Mouse (Mus musculus) MEL (cell line): ENCODE measurements around the gene Gmfg. TPM values are rescaled to one million over a fixed set of nuclear protein-coding genes. Genes with fewer than 3 reads are reported as not detected.

Source experiments
- DNase-seq: peaks from one replicate; pipeline ENCODE4 v3.0.0; 2011; ENCODE audit warnings: low read depth, low spot score
- H3K27ac ChIP-seq: 2 replicates; pipeline ENCODE4 v1.5.1; 2012; ENCODE audit warnings: low read depth, mild to moderate bottlenecking, control low read depth, low read length, moderate library complexity; ENCODE audit not compliant: control insufficient read depth
- H3K27me3 ChIP-seq, 2 experiments: fragments of 150-350 bp in 1 of 2; sonication (generic) in 1 of 2; 2 replicates each; pipeline ENCODE4 v1.6.1; 2012; ENCODE audit warnings: low read length in 2 of 2, mild to moderate bottlenecking in 2 of 2, improper control_type of control experiment in 1 of 2, moderate library complexity in 1 of 2; ENCODE audit not compliant: insufficient read depth in 2 of 2, control insufficient read depth in 1 of 2
- H3K36me3 ChIP-seq, 2 experiments: 2 replicates each; pipeline ENCODE4 v1.6.1; 2012 to 2014; ENCODE audit warnings: low read length in 2 of 2, improper control_type of control experiment in 1 of 2, inconsistent platforms in 1 of 2, mild to moderate bottlenecking in 1 of 2; ENCODE audit not compliant: insufficient read depth in 2 of 2, control insufficient read depth in 1 of 2
- H3K4me1 ChIP-seq, 2 experiments: fragments of 150-350 bp in 1 of 2; sonication (generic) in 1 of 2; 2 replicates each; pipeline ENCODE4 v1.6.1; 2012; ENCODE audit warnings: low read length in 2 of 2, improper control_type of control experiment in 1 of 2, mild to moderate bottlenecking in 1 of 2; ENCODE audit not compliant: insufficient read depth in 2 of 2, control insufficient read depth in 1 of 2
- H3K4me3 ChIP-seq, 2 experiments: fragments of 150-350 bp in 1 of 2; sonication (generic) in 1 of 2; 2 replicates each; pipeline ENCODE4 v1.5.1; 2012; ENCODE audit warnings: low read depth in 2 of 2, low read length in 2 of 2, mild to moderate bottlenecking in 2 of 2, moderate library complexity in 2 of 2, control low read depth in 1 of 2, improper control_type of control experiment in 1 of 2; ENCODE audit not compliant: control insufficient read depth in 1 of 2, insufficient read depth in 1 of 2
- H3K79me2 ChIP-seq: 2 replicates; pipeline ENCODE4 v1.6.1; 2012; ENCODE audit warnings: mild to moderate bottlenecking, low read length, moderate library complexity; ENCODE audit not compliant: control insufficient read depth, poor library complexity, insufficient read depth
- H3K9ac ChIP-seq: 2 replicates; pipeline ENCODE4 v1.6.1; 2012; ENCODE audit warnings: low read depth, mild to moderate bottlenecking, control low read depth, low read length, moderate library complexity; ENCODE audit not compliant: control insufficient read depth, poor library complexity, severe bottlenecking
- H3K9me3 ChIP-seq: fragments of 150-350 bp; sonication (generic); replicated peaks from 2 replicates; pipeline ENCODE4 v1.6.1; 2012; ENCODE audit warnings: mild to moderate bottlenecking, low read length, improper control_type of control experiment, moderate library complexity; ENCODE audit not compliant: insufficient read depth
- BHLHE40 ChIP-seq: IDR thresholded peaks from 2 replicates; pipeline ENCODE4 v1.6.1; 2012; ENCODE audit warnings: low read depth, mild to moderate bottlenecking, inconsistent platforms, low read length, improper control_type of control experiment, borderline replicate concordance
- CTCF ChIP-seq, 3 experiments: IDR thresholded peaks in 2 of 3; conservative IDR thresholded peaks in 1 of 3; 2 replicates each; pipeline ENCODE4 v1.5.1; 2011 to 2012; ENCODE audit warnings: low read length in 3 of 3, low read depth in 2 of 3, mild to moderate bottlenecking in 2 of 3, improper control_type of control experiment in 1 of 3, inconsistent platforms in 1 of 3, mixed read lengths in 1 of 3, moderate library complexity in 1 of 3; ENCODE audit not compliant: control insufficient read depth in 1 of 3, insufficient read depth in 1 of 3, poor library complexity in 1 of 3, severe bottlenecking in 1 of 3
- E2F4 ChIP-seq: IDR thresholded peaks from 2 replicates; pipeline ENCODE4 v1.6.1; 2011; ENCODE audit warnings: low read depth, low read length, improper control_type of control experiment, borderline replicate concordance
- ELF1 ChIP-seq: IDR thresholded peaks from 2 replicates; pipeline ENCODE4 v1.6.1; 2014; ENCODE audit warnings: low read depth, mild to moderate bottlenecking, inconsistent platforms, low read length, improper control_type of control experiment, moderate library complexity
- EP300 ChIP-seq, 2 experiments: IDR thresholded peaks; 2 replicates each; pipeline ENCODE4 v1.6.1; 2011; ENCODE audit warnings: improper control_type of control experiment in 2 of 2, low read length in 2 of 2, low read depth in 1 of 2, mild to moderate bottlenecking in 1 of 2
- JUND ChIP-seq: IDR thresholded peaks from 2 replicates; pipeline ENCODE4 v1.6.1; 2011; ENCODE audit warnings: low read depth, mild to moderate bottlenecking, improper control_type of control experiment, low read length
- MAZ ChIP-seq: IDR thresholded peaks from 2 replicates; pipeline ENCODE4 v1.6.1; 2012; ENCODE audit warnings: low read depth, mild to moderate bottlenecking, inconsistent platforms, low read length, improper control_type of control experiment
- MEF2A ChIP-seq: IDR thresholded peaks from 2 replicates; pipeline ENCODE4 v1.6.1; 2014; ENCODE audit warnings: low read depth, mild to moderate bottlenecking, inconsistent platforms, low read length, improper control_type of control experiment; ENCODE audit not compliant: poor library complexity, insufficient replicate concordance, severe bottlenecking; ENCODE audit errors: extremely low read depth
- MXI1 ChIP-seq: IDR thresholded peaks from 2 replicates; pipeline ENCODE4 v1.6.1; 2011; ENCODE audit warnings: mild to moderate bottlenecking, low read depth, low read length, improper control_type of control experiment
- MYC ChIP-seq: IDR thresholded peaks from 2 replicates; pipeline ENCODE4 v1.6.1; 2011; ENCODE audit warnings: low read depth, mild to moderate bottlenecking, low read length, improper control_type of control experiment, moderate library complexity
- NRF1 ChIP-seq: IDR thresholded peaks from 2 replicates; pipeline ENCODE4 v1.6.1; 2014; ENCODE audit warnings: low read depth, mild to moderate bottlenecking, inconsistent platforms, low read length, improper control_type of control experiment, moderate library complexity; ENCODE audit not compliant: poor library complexity, insufficient read depth, severe bottlenecking
- POLR2AphosphoS5 ChIP-seq: IDR thresholded peaks from 2 replicates; pipeline ENCODE4 v1.6.1; 2012; ENCODE audit warnings: low read depth, borderline replicate concordance, mild to moderate bottlenecking, inconsistent platforms, low read length, moderate library complexity, mixed read lengths
- RAD21 ChIP-seq: IDR thresholded peaks from 2 replicates; pipeline ENCODE4 v1.6.1; 2011; ENCODE audit warnings: mild to moderate bottlenecking, low read depth, low read length, improper control_type of control experiment
- RCOR1 ChIP-seq: IDR thresholded peaks from 2 replicates; pipeline ENCODE4 v1.6.1; 2012; ENCODE audit warnings: low read depth, mild to moderate bottlenecking, inconsistent platforms, low read length, improper control_type of control experiment
- SIN3A ChIP-seq: IDR thresholded peaks from 2 replicates; pipeline ENCODE4 v1.6.1; 2012; ENCODE audit warnings: low read length, improper control_type of control experiment, inconsistent platforms
- SMC3 ChIP-seq: IDR thresholded peaks from 2 replicates; pipeline ENCODE4 v1.6.1; 2011; ENCODE audit warnings: low read depth, low read length, improper control_type of control experiment
- TAL1 ChIP-seq: IDR thresholded peaks from 2 replicates; pipeline ENCODE4 v1.6.1; 2012; ENCODE audit warnings: mild to moderate bottlenecking, inconsistent platforms, low read length, moderate library complexity, mixed read lengths
- UBTF ChIP-seq: IDR thresholded peaks from 2 replicates; pipeline ENCODE4 v1.6.1; 2012; ENCODE audit warnings: low read depth, mild to moderate bottlenecking, inconsistent platforms, low read length, improper control_type of control experiment, moderate library complexity, borderline replicate concordance; ENCODE audit not compliant: insufficient read depth
- USF1 ChIP-seq: IDR thresholded peaks from 2 replicates; pipeline ENCODE4 v1.6.1; 2014; ENCODE audit warnings: low read depth, mild to moderate bottlenecking, inconsistent platforms, low read length, improper control_type of control experiment, moderate library complexity
- USF2 ChIP-seq, 2 experiments: IDR thresholded peaks; 2 replicates each; pipeline ENCODE4 v1.6.1; 2011 to 2012; ENCODE audit warnings: improper control_type of control experiment in 2 of 2, low read length in 2 of 2, borderline replicate concordance in 1 of 2, inconsistent platforms in 1 of 2, low read depth in 1 of 2, mild to moderate bottlenecking in 1 of 2; ENCODE audit not compliant: insufficient read depth in 1 of 2
- ZC3H11A ChIP-seq: IDR thresholded peaks from 2 replicates; pipeline ENCODE4 v1.6.1; 2012; ENCODE audit warnings: low read depth, mild to moderate bottlenecking, inconsistent platforms, low read length, improper control_type of control experiment
- polyA plus RNA-seq, 2 experiments: library from polyadenylated mRNA; stranded (reverse) in 1 of 2; unstranded in 1 of 2; fragments of >175 nt in 1 of 2; fragments of >200 nt in 1 of 2; gene quantifications; 2 replicates each; pipeline versions ENCODE4 v1.2.1 to v1.2.4; 2012; ENCODE audit warnings: low replicate concordance in 2 of 2, low read depth in 1 of 2; ENCODE audit not compliant: insufficient read length in 2 of 2, insufficient read depth in 1 of 2, missing spikeins in 1 of 2
- total RNA-seq: library from RNA; depleted of rRNA; stranded (reverse); fragments of 300-350 nt; gene quantifications from 2 replicates; pipeline ENCODE4 v1.2.3, GENCODE M21; 2012

The Gmfg gene
- total and polyA plus RNA-seq, 3 experiments, result 25.0 to 31.2 TPM; not detected in 1

DNA sequence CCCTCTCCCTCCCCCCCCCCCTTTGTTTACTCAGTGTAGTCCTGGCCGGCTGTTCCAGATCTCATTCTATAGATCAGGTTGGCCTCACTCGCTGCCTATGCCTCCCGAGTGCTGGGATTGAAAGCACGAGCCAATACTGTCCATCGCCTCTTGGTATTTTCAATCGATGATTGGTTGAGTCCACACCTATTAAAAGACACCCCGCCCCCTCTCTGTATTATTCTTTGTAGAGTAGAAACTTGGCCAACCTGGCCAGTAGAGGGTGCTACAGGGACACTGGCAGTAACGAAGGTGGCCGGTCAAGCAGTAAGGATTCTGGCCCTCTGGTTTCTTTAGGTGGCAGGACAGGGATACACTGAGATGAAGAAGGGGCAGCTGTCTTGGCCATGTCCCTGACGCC is 53.2 kb downstream of the Gmfg start:
- DNase-seq, result peak; percentile 16
- Histone ChIP-seq H3K36me3 (no peaks in the 10 kb centered on the region), H3K79me2 (no peaks in the 10 kb centered on the region), H3K27ac (no peak overlapping the region), H3K4me3 (no peak overlapping the region), H3K4me1 (no peaks in the 10 kb centered on the region), H3K9me3 (no peaks in the 10 kb centered on the region), H3K9ac (no peak overlapping the region), H3K27me3 (peaks cover 0 to 2% of the 10 kb centered on the region in 2 experiments; a peak in 1 of 4 replicates)
- TF ChIP-seq CTCF (IDR thresholded peaks at IDR 0.05 in 2 of 3, conservative IDR thresholded peaks at IDR 0.05 in 1 of 3; ENCODE audit: control insufficient read depth in 1 of 3, insufficient read depth in 1 of 3, low read depth in 2 of 3, low read length in 3 of 3, poor library complexity in 1 of 3, severe bottlenecking in 1 of 3) (peak; percentile 15 to 53 (median 52)), E2F4 (no peak), RAD21 (peak; percentile 25), SMC3 (peak; percentile 41), USF1 (no peak)

DNA sequence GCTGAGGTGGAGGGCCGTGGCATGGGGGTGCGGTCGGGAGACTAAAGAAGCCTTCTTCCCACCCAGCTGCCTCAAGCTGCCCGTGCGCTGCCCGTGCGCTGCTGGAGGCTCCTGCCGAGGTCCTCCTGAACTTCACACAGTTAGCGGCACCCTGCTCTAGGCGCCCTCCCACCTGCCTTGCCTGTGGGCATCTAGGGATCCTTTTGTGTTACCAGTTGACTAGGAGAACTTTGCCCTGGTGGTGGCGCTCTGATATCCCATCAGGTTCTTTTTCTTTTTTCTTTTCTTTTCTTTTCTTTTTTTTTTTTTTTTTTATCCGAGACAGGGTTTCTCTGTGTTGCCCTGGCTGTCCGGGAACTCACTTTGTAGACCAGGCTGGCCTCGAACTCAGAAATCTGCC is 53.7 kb downstream of the Gmfg start:
- no peak overlapping the region for H3K9ac ChIP-seq
- TF ChIP-seq MEF2A (no peak), UBTF (no peak), MYC (no peak), USF2 (IDR thresholded peaks at IDR 0.05; ENCODE audit: borderline replicate concordance in 1 of 2, insufficient read depth in 1 of 2, low read depth in 1 of 2, low read length in 2 of 2) (no peak), NRF1 (no peak), BHLHE40 (no peak), JUND (no peak), RAD21 (no peak), USF1 (no peak), SIN3A (no peak), SMC3 (no peak), EP300 (IDR thresholded peaks at IDR 0.05; ENCODE audit: low read depth in 1 of 2, low read length in 2 of 2) (no peak), ELF1 (no peak), MXI1 (no peak), MAZ (no peak), RCOR1 (no peak), ZC3H11A (no peak), TAL1 (no peak), POLR2AphosphoS5 (no peak)

More for the DNA sequence above, 53.7 kb downstream of the Gmfg start:
- Histone ChIP-seq H3K36me3 (no peaks in the 10 kb centered on the region), H3K4me3 (no peak overlapping the region), H3K4me1 (no peaks in the 10 kb centered on the region), H3K79me2 (no peaks in the 10 kb centered on the region), H3K27ac (no peak overlapping the region), H3K27me3 (peaks cover 0 to 2% of the 10 kb centered on the region in 2 experiments; a peak in 2 of 4 replicates), H3K9me3 (no peaks in the 10 kb centered on the region)
- no peak for DNase-seq
